Comparison of ENCODE assay signal across 25 mouse cellular contexts in genomic region chr1:40190837-40191236, GRCm38 (mm10).
"Had no signal": no experiment of that assay in that cellular context is flagged by ENCODE, and none has a peak within 500 bp of the region (broad histone marks: within the 10 kb centered on the region; RNA-seq: fewer than 3 reads in every experiment).

No protein-coding gene starts in this region.

- H3K27me3 ChIP-seq: heart, embryonic 13.5 days; heart, embryonic 15.5 days; hindbrain, embryonic 13.5 days; hindbrain, embryonic 15.5 days; kidney, embryonic 15.5 days; limb, embryonic 13.5 days; limb, embryonic 15.5 days had no signal

- H3K27ac ChIP-seq: heart, adult 2 months; heart, embryonic 13.5 days; heart, embryonic 15.5 days; hindbrain, embryonic 13.5 days; hindbrain, embryonic 15.5 days; hindbrain, postnatal 0 days; kidney, embryonic 15.5 days; limb, embryonic 13.5 days; limb, embryonic 15.5 days had no signal

- H3K4me3 ChIP-seq: heart, adult 2 months; heart, embryonic 13.5 days; heart, embryonic 15.5 days; hindbrain, embryonic 13.5 days; hindbrain, embryonic 15.5 days; kidney, embryonic 15.5 days; limb, embryonic 13.5 days; limb, embryonic 15.5 days had no signal

- DNase-seq: gastrocnemius, postnatal 14 days; gastrocnemius, postnatal 36 days; heart, adult 11 months; heart, adult 2 months; heart, postnatal 14 days; heart, postnatal 36 days; kidney, adult 11 months; kidney, adult 2 months; kidney, adult 9 months; kidney, postnatal 10 days; kidney, postnatal 25 days; layer of hippocampus, adult 9-11 months; layer of hippocampus, postnatal 36 days; left cerebral cortex, postnatal 4 days had no signal

- ATAC-seq: forebrain, embryonic 16.5 days; hindbrain, postnatal 0 days; intestine, embryonic 16.5 days had no signal

- H3K9ac ChIP-seq: heart, embryonic 13.5 days; heart, embryonic 15.5 days; hindbrain, embryonic 13.5 days; hindbrain, embryonic 15.5 days; kidney, embryonic 15.5 days; limb, embryonic 13.5 days; limb, embryonic 15.5 days had no signal

- H3K36me3 ChIP-seq: heart, embryonic 13.5 days; heart, embryonic 15.5 days; hindbrain, embryonic 13.5 days; hindbrain, embryonic 15.5 days; kidney, embryonic 15.5 days; limb, embryonic 13.5 days; limb, embryonic 15.5 days had no signal

- H3K4me1 ChIP-seq: heart, embryonic 15.5 days; hindbrain, embryonic 13.5 days; hindbrain, embryonic 15.5 days; kidney, embryonic 15.5 days had no signal

- H3K4me2 ChIP-seq: heart, embryonic 11.5 days; heart, embryonic 13.5 days; heart, embryonic 15.5 days; hindbrain, embryonic 13.5 days; hindbrain, embryonic 15.5 days; kidney, embryonic 15.5 days; limb, embryonic 13.5 days; limb, embryonic 15.5 days had no signal

- H3K9me3 ChIP-seq: heart, embryonic 13.5 days; heart, embryonic 15.5 days; hindbrain, embryonic 13.5 days; hindbrain, embryonic 15.5 days; kidney, embryonic 15.5 days; limb, embryonic 13.5 days; limb, embryonic 15.5 days had no signal
